Mouse (Mus musculus) CH12.LX (cell line): ENCODE measurements around the gene Pla2g10. TPM values are rescaled to one million over a fixed set of nuclear protein-coding genes. Genes with fewer than 3 reads are reported as not detected.

Experiments used
- DNase-seq: peaks from one replicate; pipeline ENCODE4 v3.0.0-alpha.2; 2013; ENCODE audit errors: extremely low read depth
- H3K27ac ChIP-seq: 2 replicates; pipeline ENCODE4 v1.5.1; 2012; ENCODE audit warnings: low read depth, mild to moderate bottlenecking, control low read depth, moderate library complexity; ENCODE audit not compliant: insufficient read depth
- H3K27me3 ChIP-seq: replicated peaks from 2 replicates; pipeline ENCODE3; 2012; ENCODE audit warnings: inconsistent platforms
- H3K36me3 ChIP-seq, 2 experiments: replicated peaks in 1 of 2; 2 replicates each; pipeline versions ENCODE3 to v1.6.1; 2012; ENCODE audit warnings: inconsistent platforms in 1 of 2, low read length in 1 of 2, mild to moderate bottlenecking in 1 of 2, mixed read lengths in 1 of 2, moderate library complexity in 1 of 2; ENCODE audit not compliant: control insufficient read depth in 1 of 2, insufficient read depth in 1 of 2
- H3K4me1 ChIP-seq, 2 experiments: 2 replicates each; pipeline ENCODE4 v1.6.1; 2012; ENCODE audit warnings: inconsistent platforms in 1 of 2, moderate library complexity in 1 of 2; ENCODE audit not compliant: insufficient read depth in 2 of 2, control insufficient read depth in 1 of 2
- H3K4me2 ChIP-seq: 2 replicates; pipeline ENCODE4 v1.6.1; 2012; ENCODE audit warnings: low read depth, mild to moderate bottlenecking, control low read depth; ENCODE audit not compliant: poor library complexity, insufficient read depth, severe bottlenecking
- H3K4me3 ChIP-seq, 3 experiments: fragments of 150-350 bp in 1 of 3; sonication (generic) in 1 of 3; replicated peaks in 1 of 3; 2 replicates each; pipeline versions ENCODE3 to v1.5.1; 2011 to 2012; ENCODE audit warnings: low read depth in 2 of 3, low read length in 2 of 3, mild to moderate bottlenecking in 2 of 3, moderate library complexity in 2 of 3, control low read depth in 1 of 3, improper control_type of control experiment in 1 of 3, inconsistent platforms in 1 of 3, mixed read lengths in 1 of 3; ENCODE audit not compliant: poor library complexity in 1 of 3
- H3K79me2 ChIP-seq: replicated peaks from 2 replicates; pipeline ENCODE4 v1.6.1; 2012; ENCODE audit warnings: mild to moderate bottlenecking, moderate library complexity; ENCODE audit not compliant: control insufficient read depth, poor library complexity, insufficient read depth, severe bottlenecking; ENCODE audit errors: extremely low read depth
- H3K9ac ChIP-seq: 2 replicates; pipeline ENCODE4 v1.6.1; 2012; ENCODE audit warnings: low read depth, mild to moderate bottlenecking, control low read depth, moderate library complexity; ENCODE audit not compliant: insufficient read depth
- H3K9me3 ChIP-seq: replicated peaks from 2 replicates; pipeline ENCODE3; 2012; ENCODE audit warnings: low read length, inconsistent platforms, mixed read lengths
- CHD2 ChIP-seq: IDR thresholded peaks from 2 replicates; pipeline ENCODE4 v1.6.1; 2011; ENCODE audit warnings: low read length, improper control_type of control experiment
- CTCF ChIP-seq, 2 experiments: IDR thresholded peaks in 1 of 2; conservative IDR thresholded peaks in 1 of 2; 2 replicates each; pipeline ENCODE4 v1.5.1; 2011 to 2012; ENCODE audit warnings: low read depth in 2 of 2, low read length in 2 of 2, improper control_type of control experiment in 1 of 2, inconsistent platforms in 1 of 2, mild to moderate bottlenecking in 1 of 2, moderate library complexity in 1 of 2
- EP300 ChIP-seq: IDR thresholded peaks from 2 replicates; pipeline ENCODE4 v1.6.1; 2011; ENCODE audit warnings: low read length, improper control_type of control experiment
- ETS1 ChIP-seq: conservative IDR thresholded peaks from 2 replicates; pipeline ENCODE4 v1.6.1; 2012; ENCODE audit warnings: low read depth, mild to moderate bottlenecking, inconsistent platforms, low read length, improper control_type of control experiment, moderate library complexity
- GABPA ChIP-seq: IDR thresholded peaks from 2 replicates; pipeline ENCODE4 v1.6.1; 2012; ENCODE audit warnings: low read depth, low read length, improper control_type of control experiment, inconsistent platforms; ENCODE audit not compliant: insufficient replicate concordance
- JUN ChIP-seq: IDR thresholded peaks from 2 replicates; pipeline ENCODE4 v1.6.1; 2011; ENCODE audit warnings: low read depth, mild to moderate bottlenecking, low read length, improper control_type of control experiment, moderate library complexity; ENCODE audit not compliant: insufficient read depth
- MAFK ChIP-seq: IDR thresholded peaks from 2 replicates; pipeline ENCODE4 v1.6.1; 2011; ENCODE audit warnings: low read length, improper control_type of control experiment; ENCODE audit not compliant: insufficient replicate concordance
- MAX ChIP-seq: IDR thresholded peaks from 2 replicates; pipeline ENCODE4 v1.6.1; 2011; ENCODE audit warnings: low read length, improper control_type of control experiment
- MAZ ChIP-seq: IDR thresholded peaks from 2 replicates; pipeline ENCODE4 v1.6.1; 2012; ENCODE audit warnings: low read depth, mild to moderate bottlenecking, inconsistent platforms, low read length, improper control_type of control experiment, moderate library complexity
- MEF2A ChIP-seq: IDR thresholded peaks from 2 replicates; pipeline ENCODE4 v1.6.1; 2014; ENCODE audit warnings: low read depth, mild to moderate bottlenecking, inconsistent platforms, low read length, improper control_type of control experiment, borderline replicate concordance
- MXI1 ChIP-seq: IDR thresholded peaks from 2 replicates; pipeline ENCODE4 v1.6.1; 2011; ENCODE audit warnings: mild to moderate bottlenecking, low read depth, low read length, improper control_type of control experiment
- NELFE ChIP-seq: IDR thresholded peaks from 2 replicates; pipeline ENCODE4 v1.6.1; 2011; ENCODE audit warnings: low read depth, low read length, improper control_type of control experiment
- RCOR1 ChIP-seq: conservative IDR thresholded peaks from 2 replicates; pipeline ENCODE4 v1.6.1; 2012; ENCODE audit warnings: low read depth, mild to moderate bottlenecking, inconsistent platforms, low read length, improper control_type of control experiment
- SMC3 ChIP-seq: IDR thresholded peaks from 2 replicates; pipeline ENCODE4 v1.6.1; 2011; ENCODE audit warnings: low read depth, low read length, improper control_type of control experiment
- TBP ChIP-seq: conservative IDR thresholded peaks from 2 replicates; pipeline ENCODE4 v1.6.1; 2011; ENCODE audit warnings: low read depth, low read length, improper control_type of control experiment
- TCF12 ChIP-seq: IDR thresholded peaks from 2 replicates; pipeline ENCODE4 v1.6.1; 2014; ENCODE audit warnings: low read depth, mild to moderate bottlenecking, inconsistent platforms, low read length, improper control_type of control experiment
- UBTF ChIP-seq: IDR thresholded peaks from 2 replicates; pipeline ENCODE4 v1.6.1; 2012; ENCODE audit warnings: low read depth, mild to moderate bottlenecking, inconsistent platforms, low read length, improper control_type of control experiment, moderate library complexity
- USF1 ChIP-seq: IDR thresholded peaks from 2 replicates; pipeline ENCODE4 v1.6.1; 2014; ENCODE audit warnings: low read depth, mild to moderate bottlenecking, inconsistent platforms, low read length, improper control_type of control experiment
- USF2 ChIP-seq: conservative IDR thresholded peaks from 2 replicates; pipeline ENCODE4 v1.6.1; 2011; ENCODE audit warnings: low read depth, low read length, improper control_type of control experiment
- ZC3H11A ChIP-seq: IDR thresholded peaks from 2 replicates; pipeline ENCODE4 v1.6.1; 2012; ENCODE audit warnings: low read depth, mild to moderate bottlenecking, inconsistent platforms, low read length, improper control_type of control experiment
- ZKSCAN1 ChIP-seq: IDR thresholded peaks from 2 replicates; pipeline ENCODE4 v1.6.1; 2012; ENCODE audit warnings: low read depth, inconsistent platforms, low read length, improper control_type of control experiment, borderline replicate concordance
- dilution Hi-C: fragments of 300-500 bp; cut with MboI; formaldehyde crosslinking; loops from 2 replicates; pipeline ENCODE4 v1.14.3; 2020; ENCODE audit warnings: low sequenced_read_pairs; ENCODE audit not compliant: extremely low pct_unique_long_range_greater_than_20kb, extremely low pct_ligation_motif_present
- in situ Hi-C: fragments of 300-500 bp; cut with MboI; formaldehyde crosslinking; loops from 3 replicates; pipeline ENCODE4 v1.14.3; 2019; ENCODE audit warnings: low sequenced_read_pairs, low pct_ligation_motif_present, low pct_unique_long_range_greater_than_20kb, mixed read lengths
- polyA plus RNA-seq: library from polyadenylated mRNA; unstranded; fragments of >175 nt; gene quantifications from 2 replicates; pipeline ENCODE4 v1.2.1, GENCODE M21; 2012; ENCODE audit warnings: low read depth; ENCODE audit not compliant: insufficient read length
- total RNA-seq, 2 experiments: library from RNA; depleted of rRNA; stranded (reverse); fragments of 300-350 nt in 1 of 2; fragments of >200 nt in 1 of 2; gene quantifications; 2 replicates each; pipeline ENCODE4 v1.2.3; 2012 to 2014

Gene Pla2g10
- total and polyA plus RNA-seq, 3 experiments, result not detected

DNA sequence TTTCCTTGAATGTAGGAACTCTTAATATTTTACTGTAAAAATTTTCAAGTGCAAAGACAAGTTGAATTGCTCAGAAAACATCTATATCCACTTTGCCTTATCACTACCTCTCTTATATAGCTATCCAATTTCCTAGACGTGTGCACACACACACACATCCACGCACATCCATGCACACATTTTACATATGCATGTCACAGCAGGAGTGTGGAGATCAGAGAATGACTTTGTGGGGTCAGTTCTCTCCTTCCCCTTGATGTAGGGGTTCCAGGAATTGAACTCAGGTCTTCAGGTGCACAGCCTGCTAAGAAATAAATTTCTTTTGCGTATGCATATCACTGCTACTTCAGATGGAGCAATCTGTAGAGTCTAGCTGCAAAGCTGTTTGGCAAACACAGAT lies 17.3 kb upstream of the Pla2g10 start:
- no peaks in the 10 kb centered on the region for H3K36me3 ChIP-seq
- no peaks in the 10 kb centered on the region for H3K27me3 ChIP-seq
- peaks cover 0 to under 1% of the 10 kb centered on the region in 2 experiments; a peak in 1 of 4 replicates for H3K4me1 ChIP-seq
- dilution Hi-C loops (no loop called here), in situ Hi-C loops (loop anchor here (25.0 kb wide), 1 partner anchor 311 kb away; no protein-coding TSS in a partner anchor)
- no peak for TF ChIP-seq TCF12
- TF ChIP-seq MXI1, result no peak
- no peak for TF ChIP-seq NELFE
- no peak for TF ChIP-seq SMC3
- TF ChIP-seq MEF2A, result no peak
- TF ChIP-seq UBTF, result no peak
- no peak for TF ChIP-seq RCOR1
- H3K9me3 ChIP-seq, result no peaks in the 10 kb centered on the region
- no peak for DNase-seq
- H3K4me2 ChIP-seq, result no peak overlapping the region
- H3K9ac ChIP-seq, result no peak overlapping the region
- no peak overlapping the region for H3K27ac ChIP-seq
- no peaks in the 10 kb centered on the region for H3K79me2 ChIP-seq
- H3K4me3 ChIP-seq, result no peak overlapping the region

- Histone ChIP-seq H3K36me3 (no peaks in the 10 kb centered on the region), H3K27ac (no peak overlapping the region), H3K9ac (no peak overlapping the region), H3K4me1 (peaks cover under 1 to 5% of the 10 kb centered on the region in 2 experiments), H3K79me2 (no peaks in the 10 kb centered on the region), H3K4me2 (no peak overlapping the region), H3K4me3 (no peak overlapping the region), H3K27me3 (no peaks in the 10 kb centered on the region), H3K9me3 (no peaks in the 10 kb centered on the region)
- in situ Hi-C loops, result loop anchor here (25.0 kb wide), 1 partner anchor 310 kb away; no protein-coding TSS in a partner anchor
- TF ChIP-seq MEF2A (no peak), JUN (no peak), EP300 (no peak), SMC3 (no peak), ZC3H11A (no peak), MXI1 (no peak), USF2 (no peak), ETS1 (no peak), TBP (no peak), MAX (no peak), ZKSCAN1 (no peak), CTCF (conservative IDR thresholded peaks at IDR 0.05 in 1 of 2, IDR thresholded peaks at IDR 0.05 in 1 of 2; ENCODE audit: low read depth in 2 of 2, low read length in 2 of 2) (no peak), CHD2 (no peak), RCOR1 (no peak), USF1 (no peak), GABPA (no peak), MAFK (no peak), MAZ (no peak)
- DNase-seq, result no peak
- dilution Hi-C loops, result no loop called here
Measured at GRCm38 (mm10) chr16:13747708-13748107, 16.9 kb upstream of the Pla2g10 start.
